Mouse (Mus musculus) layer of hippocampus, adult 2 months (tissue): ENCODE data around the gene Dkkl1. TPM values are rescaled to one million over a fixed set of nuclear protein-coding genes. Genes with fewer than 3 reads are reported as not detected.
"Not testable (repeated sequence)": the region's sequence is repeated elsewhere in the genome, so short reads cannot be mapped to it uniquely, and the experiment has no call there.

Experiments used
- DNase-seq, 2 experiments: peaks; one replicate each; pipeline ENCODE4 v3.0.0; 2022; ENCODE audit warnings: low spot score in 2 of 2
- H3K27ac ChIP-seq: fragments of 200-600 bp; 2 replicates; pipeline ENCODE4 v1.8.1; 2022
- H3K4me3 ChIP-seq: fragments of 200-600 bp; 2 replicates; pipeline ENCODE4 v1.8.1; 2022; ENCODE audit warnings: mild to moderate bottlenecking
- CTCF ChIP-seq: fragments of 200-600 bp; conservative IDR thresholded peaks from 2 replicates; pipeline ENCODE4 v1.8.1; 2022; ENCODE audit warnings: antibody characterized with exemption, mild to moderate bottlenecking, moderate library complexity
- long read RNA-seq, 2 experiments: library from polyadenylated mRNA; stranded (forward); transcript quantifications; one replicate each; pipeline ENCODE4 v2.0.0; 2021; ENCODE audit warnings: borderline mapping rate in 2 of 2
- total RNA-seq, 2 experiments: library from RNA; stranded (reverse); gene quantifications; 2 replicates each; pipeline ENCODE4 v1.2.3; 2021

Gene Dkkl1
- total RNA-seq, result 1 to 10 TPM; 1.6 TPM
- long read RNA-seq, experiment 1, partial matches to known transcripts, result 0 of 1 reads
- long read RNA-seq, experiment 1, other reads (novel, unspliced or antisense), result 0 of 1 reads
- long read RNA-seq, experiment 2, partial matches to known transcripts, result 0 of 1 reads
- long read RNA-seq, experiment 2, other reads (novel, unspliced or antisense), result 0 of 1 reads

- Histone ChIP-seq H3K4me3 (no peak within 1 kb of the TSS), H3K27ac (no peak within 1 kb of the TSS)
- no peak for TF ChIP-seq CTCF
- no peak for DNase-seq
Measured at GRCm38 (mm10) chr7:45211851-45212251, at the start of gene Dkkl1. TSS of gene Dkkl1 (minus strand) at chr7:45212147.

- no peak for TF ChIP-seq CTCF
- no peak for DNase-seq
- no peak overlapping the region for H3K27ac ChIP-seq
- H3K4me3 ChIP-seq, result no peak overlapping the region
Measured at GRCm38 (mm10) chr7:45259281-45259680, 47.3 kb upstream of the Dkkl1 start.

DNA sequence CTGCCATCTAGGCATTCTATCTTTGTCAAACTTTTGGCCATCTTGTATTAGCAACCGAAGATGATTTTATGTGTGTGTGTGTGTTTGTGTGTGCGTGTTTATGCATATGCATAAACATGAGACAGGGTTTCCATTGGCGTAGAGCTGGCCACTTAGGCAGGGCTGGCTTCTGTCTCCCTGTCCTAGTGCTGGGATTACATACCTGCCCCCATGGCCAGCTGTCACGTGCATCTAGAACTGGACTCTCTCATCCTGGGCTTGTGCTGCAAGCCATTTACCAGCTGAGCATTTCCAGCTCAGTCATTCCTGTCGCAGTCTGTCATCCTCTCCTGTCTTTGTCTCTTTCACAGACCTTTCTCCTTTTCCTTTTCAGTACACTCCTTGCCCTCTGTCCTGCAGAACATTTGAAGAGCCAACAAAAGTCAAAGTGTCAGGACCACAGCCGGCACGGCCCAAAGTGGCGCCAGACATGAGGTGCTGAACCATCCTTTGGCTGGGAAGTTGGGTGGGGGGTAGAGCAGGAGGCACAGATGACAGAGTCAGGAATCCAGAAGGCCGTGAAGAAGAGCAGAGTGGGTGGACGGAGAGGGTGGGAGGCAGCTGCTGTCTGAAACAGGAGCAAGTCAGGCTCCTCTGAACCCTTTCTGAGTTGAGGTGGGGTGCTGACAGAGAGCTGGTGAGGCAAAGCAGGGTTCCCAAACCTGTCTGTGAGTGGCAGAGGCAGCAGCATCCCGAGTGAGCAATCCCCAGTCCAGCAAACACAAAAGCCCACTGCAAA is 45.3 kb upstream of the Dkkl1 start:
- H3K27ac ChIP-seq, result peak overlapping the region; percentile 79
- no peak for TF ChIP-seq CTCF
- H3K4me3 ChIP-seq, result no peak overlapping the region
- DNase-seq, result peak in 1 of 2 experiments; percentile 56

GRCm38 (mm10) chr7:45255822-45256221 is 43.9 kb upstream of the Dkkl1 start:
- not testable (repeated sequence) for H3K4me3 ChIP-seq, DNase-seq

GRCm38 (mm10) chr7:45253806-45254205 is 41.9 kb upstream of the Dkkl1 start:
- Histone ChIP-seq H3K4me3 (no peak overlapping the region), H3K27ac (no peak overlapping the region)
- DNase-seq, result no peak
- no peak for TF ChIP-seq CTCF

More at GRCm38 (mm10) chr7:45255822-45256221, 43.9 kb upstream of the Dkkl1 start:
- H3K27ac ChIP-seq, result not testable (repeated sequence)

DNA sequence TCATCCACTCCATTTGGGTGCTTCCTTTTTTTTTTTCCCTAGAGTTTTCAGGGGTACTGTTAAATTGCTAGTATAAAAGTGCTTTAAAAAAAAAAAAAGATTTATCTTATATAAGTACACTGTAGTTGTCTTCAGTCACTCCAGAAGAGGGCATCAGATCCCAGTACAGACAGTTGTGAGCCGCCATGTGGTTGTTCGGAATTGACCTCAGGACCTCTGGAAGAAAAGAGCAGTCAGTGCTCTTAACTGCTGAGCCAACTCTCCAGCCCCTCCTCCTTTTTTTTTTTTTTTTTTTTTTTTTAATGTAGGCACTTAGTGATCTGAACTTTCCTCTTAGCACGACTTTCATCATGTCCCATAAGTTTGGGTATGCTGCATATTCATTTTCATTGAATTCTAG is 35.7 kb upstream of the Dkkl1 start:
- peak; percentile 32 for TF ChIP-seq CTCF
- DNase-seq, result no peak
- Histone ChIP-seq H3K4me3 (no peak overlapping the region), H3K27ac (no peak overlapping the region)

GRCm38 (mm10) chr7:45241389-45241749 is 29.4 kb upstream of the Dkkl1 start:
- Histone ChIP-seq H3K27ac (no peak overlapping the region), H3K4me3 (peak overlapping the region; percentile 49; the same call in 1 of the 2 replicates)
- no peak for TF ChIP-seq CTCF
- DNase-seq, result no peak

DNA sequence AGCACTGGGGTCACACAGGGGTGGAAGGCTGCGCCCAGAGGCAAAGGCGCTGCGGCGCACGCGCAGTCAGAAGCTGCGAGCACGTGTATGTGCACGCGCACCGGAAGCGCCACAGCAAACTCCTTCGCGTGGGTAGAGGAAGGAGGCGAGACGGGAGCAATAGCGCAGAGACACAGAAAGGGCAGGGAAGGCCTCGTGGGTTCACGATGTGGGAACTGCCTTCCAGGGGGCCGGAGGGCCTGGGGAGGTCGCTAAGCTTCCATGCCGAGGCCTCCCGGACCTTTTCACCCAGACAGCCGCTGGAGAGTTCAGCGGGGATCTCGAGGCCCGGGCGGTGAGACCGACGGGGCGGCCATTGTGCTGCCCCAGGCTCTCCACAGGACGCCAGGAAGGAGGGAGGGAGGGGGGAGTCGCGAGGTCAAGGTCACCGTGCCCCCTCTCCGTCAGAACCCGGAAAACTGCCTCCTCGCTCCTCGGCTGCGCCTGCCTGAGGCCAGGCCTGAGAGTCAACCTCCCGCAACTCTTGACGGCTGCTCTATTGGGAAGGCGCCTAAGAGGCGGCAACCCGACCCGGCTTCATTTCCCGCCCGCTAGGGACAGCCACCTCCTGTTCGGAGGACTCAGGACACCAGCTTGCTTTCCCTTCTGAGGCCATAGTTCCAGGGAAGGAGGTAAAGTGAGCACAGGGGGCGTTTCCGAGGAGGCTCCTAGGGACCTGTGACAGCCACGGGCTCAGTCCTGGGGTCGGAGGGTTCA is 28.9 kb upstream of the Dkkl1 start, which contains the start of gene Slc6a16:
TSS of gene Slc6a16 (plus strand) at position 453 of the 756 bp plus-strand sequence.
- no peak for TF ChIP-seq CTCF
- Histone ChIP-seq H3K4me3 (peak within 1 kb of the TSS; percentile 49), H3K27ac (peak within 1 kb of the TSS; percentile 77)
- peak; percentile 31 to 63 for DNase-seq

- H3K27ac ChIP-seq, result no peak overlapping the region
- no peak for TF ChIP-seq CTCF
- no peak overlapping the region for H3K4me3 ChIP-seq
- no peak for DNase-seq
Measured at GRCm38 (mm10) chr7:45240109-45240508, 28.2 kb upstream of the Dkkl1 start.

- Histone ChIP-seq H3K27ac (no peak within 1 kb of the TSS), H3K4me3 (no peak within 1 kb of the TSS; the same call in 1 of the 2 replicates)
- no peak for TF ChIP-seq CTCF
- no peak for DNase-seq
Measured at GRCm38 (mm10) chr7:45238723-45239496, 27.0 kb upstream of the Dkkl1 start, which contains the start of gene Cd37. TSS of gene Cd37 (minus strand) at chr7:45239115.

- DNase-seq, result no peak
- TF ChIP-seq CTCF, result no peak
- no peak overlapping the region for H3K27ac ChIP-seq
- no peak overlapping the region; the same call in 1 of the 2 replicates for H3K4me3 ChIP-seq
Measured at GRCm38 (mm10) chr7:45237747-45238699, 26.1 kb upstream of the Dkkl1 start.
